Mouse (Mus musculus): ENCODE data around the gene Zfp458. TPM values are rescaled to one million over a fixed set of nuclear protein-coding genes. Genes with fewer than 3 reads are reported as not detected.
"Not testable (repeated sequence)": the region's sequence is repeated elsewhere in the genome, so short reads cannot be mapped to it uniquely, and the experiment has no call there.

The Zfp458 gene
- polyA plus RNA-seq (2012; rRNA removed) = 0.27 and 0.31 TPM in 2 replicates

- peak; percentile 35 for DNase-seq (ENCODE audit: low read depth, low spot score)
- WGBS = 39% methylated on average over 7 of the region's 7 CpGs
Observed at GRCm38 (mm10) chr13:67278314-67278713, at the start of gene Zfp458. TSS of gene Zfp458 (minus strand) at chr13:67278466.

GRCm38 (mm10) chr13:67306718-67307117 is 28.5 kb upstream of the Zfp458 start:
- 17% methylated on average over 5 of the region's 5 CpGs for WGBS
- DNase-seq (ENCODE audit: low read depth, low spot score) = peak; percentile 10

- peak; percentile 85 for DNase-seq (ENCODE audit: low read depth, low spot score)
- 3% methylated on average over 16 of the region's 16 CpGs for WGBS
Observed at GRCm38 (mm10) chr13:67305822-67306672, 27.8 kb upstream of the Zfp458 start, which contains the start of gene Zfp457. TSS of gene Zfp457 (minus strand) at chr13:67306485.

GRCm38 (mm10) chr13:67269383-67270065 is 8.7 kb downstream of the Zfp458 start:
- DNase-seq (ENCODE audit: low read depth, low spot score) = not testable (repeated sequence)
- 31% methylated on average over 8 of the region's 9 CpGs for WGBS

GRCm38 (mm10) chr13:67268568-67269369 is 9.5 kb downstream of the Zfp458 start:
- 4% methylated on average over 18 of the region's 18 CpGs for WGBS
- DNase-seq (ENCODE audit: low read depth, low spot score) = peak; percentile 89

- WGBS = 54% methylated on average over 4 of the region's 4 CpGs
- DNase-seq (ENCODE audit: low read depth, low spot score) = no peak
Observed at GRCm38 (mm10) chr13:67214015-67214607, 64.2 kb downstream of the Zfp458 start.

Other genes starting within 250 kb of the Zfp458 start
- 0.16 and 0.17 TPM in 2 replicates for gene Zfp712, start 217.3 kb downstream of the Zfp458 start, polyA plus RNA-seq (2012; rRNA removed)
- gene Zfp708, start 180.5 kb downstream of the Zfp458 start, polyA plus RNA-seq (2012; rRNA removed) = not detected in 2 replicates
- gene Gm28557, start 169.9 kb downstream of the Zfp458 start, polyA plus RNA-seq (2012; rRNA removed) = 2.8 and 3.4 TPM in 2 replicates
- gene Rslcan18, start 162.2 kb downstream of the Zfp458 start, polyA plus RNA-seq (2012; rRNA removed) = 0.09 and 0.19 TPM in 2 replicates
- 0.16 and 0.26 TPM in 2 replicates for gene Zfp759, start 156.8 kb downstream of the Zfp458 start, polyA plus RNA-seq (2012; rRNA removed)
- gene Rsl1, start 105.3 kb downstream of the Zfp458 start, polyA plus RNA-seq (2012; rRNA removed) = 1.4 and 1.7 TPM in 2 replicates
- 0.21 and 0.32 TPM in 2 replicates for gene Zfp455, start 84.0 kb downstream of the Zfp458 start, polyA plus RNA-seq (2012; rRNA removed)
- 0.67 and 0.92 TPM in 2 replicates for gene Zfp457, start 28.0 kb upstream of the Zfp458 start, polyA plus RNA-seq (2012; rRNA removed)
- gene Zfp595, start 54.1 kb upstream of the Zfp458 start, polyA plus RNA-seq (2012; rRNA removed) = 0.71 and 0.99 TPM in 2 replicates
- gene Gm28044, start 82.1 kb upstream of the Zfp458 start, polyA plus RNA-seq (2012; rRNA removed) = not detected in 2 replicates
- gene Zfp953, start 82.1 kb upstream of the Zfp458 start, polyA plus RNA-seq (2012; rRNA removed) = 0.38 and 0.42 TPM in 2 replicates
- gene Gm28041, start 97.3 kb upstream of the Zfp458 start, polyA plus RNA-seq (2012; rRNA removed) = 0.25 TPM in 1 of 2 replicates, not detected in the other
- gene Zfp456, start 97.3 kb upstream of the Zfp458 start, polyA plus RNA-seq (2012; rRNA removed) = 0.27 and 0.31 TPM in 2 replicates
- 2.8 and 5.0 TPM in 2 replicates for gene Zfp429, start 121.4 kb upstream of the Zfp458 start, polyA plus RNA-seq (2012; rRNA removed)
- 0.49 and 0.74 TPM in 2 replicates for gene Zfp459, start 143.0 kb upstream of the Zfp458 start, polyA plus RNA-seq (2012; rRNA removed)
- gene Zfp874a, start 173.2 kb upstream of the Zfp458 start, polyA plus RNA-seq (2012; rRNA removed) = 0.43 and 0.82 TPM in 2 replicates
- gene Zfp874b, start 205.8 kb upstream of the Zfp458 start, polyA plus RNA-seq (2012; rRNA removed) = 0.58 and 2.4 TPM in 2 replicates
- gene Zfp58, start 222.1 kb upstream of the Zfp458 start, polyA plus RNA-seq (2012; rRNA removed) = 0.69 and 1.2 TPM in 2 replicates
- not detected in 2 replicates for gene Gm26965, start 247.7 kb upstream of the Zfp458 start, polyA plus RNA-seq (2012; rRNA removed)
- gene Zfp87, start 247.7 kb upstream of the Zfp458 start, polyA plus RNA-seq (2012; rRNA removed) = 11.9 and 21.7 TPM in 2 replicates